Mouse (Mus musculus) myocyte (in vitro differentiated cells): ENCODE measurements around the gene Fam189a1.

Source experiments
- CEBPB ChIP-seq: IDR thresholded peaks from 2 replicates; pipeline ENCODE4 v1.6.1; 2011; ENCODE audit warnings: mild to moderate bottlenecking, moderate library complexity; ENCODE audit not compliant: poor library complexity, insufficient read depth, severe bottlenecking
- E2F4 ChIP-seq: IDR thresholded peaks from one replicate; pipeline ENCODE4 v1.6.1; 2011; ENCODE audit warnings: mild to moderate bottlenecking, control low read depth, moderate library complexity; ENCODE audit not compliant: insufficient read depth
- MAX ChIP-seq: IDR thresholded peaks from one replicate; pipeline ENCODE4 v1.6.1; 2011; ENCODE audit warnings: low read depth, mild to moderate bottlenecking, control low read depth
- MYOD1 ChIP-seq, 3 experiments: IDR thresholded peaks; one replicate each; pipeline ENCODE4 v1.6.1; 2011; ENCODE audit warnings: control low read depth in 2 of 3, low read depth in 2 of 3, mild to moderate bottlenecking in 2 of 3, moderate library complexity in 1 of 3; ENCODE audit not compliant: insufficient read length in 2 of 3, control insufficient read depth in 1 of 3
- MYOG ChIP-seq, 3 experiments: IDR thresholded peaks; one replicate each; pipeline ENCODE4 v1.6.1; 2011; ENCODE audit warnings: control low read depth in 2 of 3, low read depth in 2 of 3, mild to moderate bottlenecking in 2 of 3; ENCODE audit not compliant: insufficient read length in 2 of 3, control insufficient read depth in 1 of 3, insufficient read depth in 1 of 3
- POLR2A ChIP-seq: IDR thresholded peaks from one replicate; pipeline ENCODE4 v1.6.1; 2011; ENCODE audit warnings: low read depth, mild to moderate bottlenecking, control low read depth, moderate library complexity; ENCODE audit not compliant: insufficient read length
- POLR2AphosphoS2 ChIP-seq: IDR thresholded peaks from one replicate; pipeline ENCODE4 v1.6.1; 2011; ENCODE audit warnings: low read depth, control low read depth; ENCODE audit not compliant: insufficient read length
- REST ChIP-seq: IDR thresholded peaks from one replicate; pipeline ENCODE4 v1.6.1; 2011; ENCODE audit warnings: mild to moderate bottlenecking, control low read depth, moderate library complexity; ENCODE audit not compliant: insufficient read depth, insufficient read length
- TCF12 ChIP-seq: IDR thresholded peaks from one replicate; pipeline ENCODE4 v1.6.1; 2011; ENCODE audit warnings: mild to moderate bottlenecking, control low read depth; ENCODE audit not compliant: poor library complexity, insufficient read depth, severe bottlenecking
- TCF3 ChIP-seq: IDR thresholded peaks from one replicate; pipeline ENCODE4 v1.6.1; 2011; ENCODE audit warnings: low read depth, control low read depth; ENCODE audit not compliant: insufficient read length
- USF1 ChIP-seq: IDR thresholded peaks from one replicate; pipeline ENCODE4 v1.6.1; 2011; ENCODE audit warnings: low read depth, mild to moderate bottlenecking, control low read depth, moderate library complexity

GRCm38 (mm10) chr7:65105566-65105965 is 50.8 kb downstream of the Fam189a1 start:
- TF ChIP-seq CEBPB (no peak), POLR2A (no peak), USF1 (no peak), MYOG (IDR thresholded peaks at IDR 0.05; ENCODE audit: control insufficient read depth in 1 of 3, insufficient read depth in 1 of 3, insufficient read length in 2 of 3, low read depth in 2 of 3) (no peak), MAX (no peak), E2F4 (no peak), POLR2AphosphoS2 (no peak), TCF3 (no peak), TCF12 (no peak), MYOD1 (IDR thresholded peaks at IDR 0.05; ENCODE audit: control insufficient read depth in 1 of 3, insufficient read length in 2 of 3, low read depth in 2 of 3) (no peak), REST (no peak)
